Mouse (Mus musculus): ENCODE data around the gene Gm17067.
"Not testable (repeated sequence)": the region's sequence is repeated elsewhere in the genome, so short reads cannot be mapped to it uniquely, and the experiment has no call there.

DNA sequence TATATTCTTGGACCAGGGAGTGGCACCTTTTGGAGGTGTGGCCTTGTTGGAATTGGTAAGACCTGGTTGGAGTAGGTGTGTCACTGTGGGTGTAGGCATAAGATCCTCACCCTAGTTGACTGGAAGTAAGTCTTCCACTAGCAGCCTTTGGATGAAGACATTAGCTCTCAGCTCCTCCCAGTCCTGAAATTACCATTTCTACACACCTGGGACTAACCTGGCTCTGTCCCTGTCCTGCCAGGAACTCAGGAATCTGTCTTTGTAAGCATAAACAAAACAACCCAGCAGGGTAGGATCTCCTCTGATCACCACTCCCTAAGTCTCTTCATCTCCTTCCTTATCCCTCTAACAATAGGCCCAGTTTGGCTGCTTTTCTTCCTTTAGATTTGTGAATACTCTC lies 47.2 kb downstream of the Gm17067 start:
- TF ChIP-seq CTCF (conservative IDR thresholded peaks at IDR 0.05 in 1 of 2, IDR thresholded peaks at IDR 0.05 in 1 of 2; ENCODE audit: low read depth in 2 of 2, low read length in 2 of 2); ZNF384 (IDR thresholded peaks at IDR 0.05; ENCODE audit: low read depth, low read length); MAFK (IDR thresholded peaks at IDR 0.05; ENCODE audit: insufficient replicate concordance, low read length); MXI1 (IDR thresholded peaks at IDR 0.05; ENCODE audit: low read depth, low read length); MEF2A (IDR thresholded peaks at IDR 0.05; ENCODE audit: borderline replicate concordance, low read depth, low read length); POLR2A (IDR thresholded peaks at IDR 0.05; ENCODE audit: low read depth, low read length); CHD2 (IDR thresholded peaks at IDR 0.05; ENCODE audit: low read length); KAT2A (IDR thresholded peaks at IDR 0.05; ENCODE audit: insufficient replicate concordance, low read length); E2F4 (IDR thresholded peaks at IDR 0.05; ENCODE audit: insufficient replicate concordance, low read depth, low read length); CHD1 (IDR thresholded peaks at IDR 0.05; ENCODE audit: low read depth, low read length): not testable (repeated sequence)
